Mouse (Mus musculus): ENCODE data around the gene AI413582.

- TF ChIP-seq CTCF (IDR thresholded peaks at IDR 0.05; ENCODE audit: low read depth) (peak; percentile 100), EP300 (IDR thresholded peaks at IDR 0.05; ENCODE audit: low read depth) (no peak)
Measured at GRCm38 (mm10) chr17:27534718-27535117, 30.8 kb downstream of the AI413582 start.
